Mouse (Mus musculus): ENCODE results near the gene Sergef.

GRCm38 (mm10) chr7:46581358-46581930 is 58.2 kb downstream of the Sergef start:
- TF ChIP-seq CTCF (IDR thresholded peaks at IDR 0.05; ENCODE audit: low read depth) (no peak), EP300 (IDR thresholded peaks at IDR 0.05; ENCODE audit: low read depth) (no peak)

All from liver, embryonic 14.5 days (tissue).